Mouse (Mus musculus): ENCODE results near the gene Aftph. TPM values are rescaled to one million over a fixed set of nuclear protein-coding genes. Genes with fewer than 3 reads are reported as not detected.
A peak's percentile ranks its signal among the peaks of the same experiment; 100 is the strongest.

Gene Aftph
- total RNA-seq, 2 experiments from 2014 or later, result 77.2 to 77.3 TPM

DNA sequence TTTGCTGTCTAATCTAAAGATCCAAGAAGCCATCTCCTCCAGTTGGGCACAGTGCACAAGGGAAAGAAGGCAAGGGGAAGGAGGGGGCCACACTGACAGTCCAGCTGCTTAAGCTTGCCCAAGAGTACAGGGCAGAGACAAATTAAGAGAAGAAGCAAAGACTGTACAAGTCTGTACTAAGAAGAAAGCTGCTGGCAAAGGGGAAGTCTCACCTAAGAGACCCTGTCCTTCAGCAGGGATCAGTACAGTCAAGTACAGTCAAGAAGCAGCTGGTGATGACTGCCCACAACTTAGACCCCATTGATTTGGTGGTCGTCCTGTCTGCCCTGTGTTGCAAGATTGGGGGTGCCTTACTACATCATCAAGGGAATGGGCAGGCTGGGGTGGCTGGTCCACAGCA, 12.0 kb downstream of the Aftph start:
- DNase-seq (ENCODE audit: extremely low spot score in 1 of 2, low spot score in 1 of 2), result no peak

- no peak for DNase-seq (ENCODE audit: extremely low spot score in 1 of 2, low spot score in 1 of 2)
Observed at GRCm38 (mm10) chr11:20728044-20728443, 13.3 kb downstream of the Aftph start.

GRCm38 (mm10) chr11:20723572-20723971, 17.8 kb downstream of the Aftph start:
- no peak for DNase-seq (ENCODE audit: extremely low spot score in 1 of 2, low spot score in 1 of 2)

- no peak for DNase-seq (ENCODE audit: extremely low spot score in 1 of 2, low spot score in 1 of 2)
Observed at GRCm38 (mm10) chr11:20712068-20712671, 29.2 kb downstream of the Aftph start.

DNA sequence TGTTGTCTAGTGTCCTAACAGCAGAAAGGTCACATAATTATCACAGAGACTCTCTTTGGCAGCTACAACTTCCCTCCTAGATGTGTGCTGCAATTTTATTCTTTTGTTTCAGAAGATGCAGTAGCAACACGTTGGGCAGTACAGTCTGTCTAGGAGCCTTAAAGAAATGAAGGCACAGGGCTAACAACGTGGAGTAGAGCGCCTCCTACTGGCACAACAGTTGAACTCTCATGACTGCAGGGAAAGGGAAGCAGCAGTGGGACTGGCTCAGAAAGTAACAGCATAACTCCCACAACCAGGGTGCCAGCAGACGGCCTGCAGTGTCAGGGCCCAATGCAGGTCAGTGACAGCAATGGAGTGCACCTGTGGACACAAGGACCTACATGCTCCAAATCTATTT, 50.4 kb downstream of the Aftph start:
- peak; percentile 26 to 68 for DNase-seq (ENCODE audit: extremely low spot score in 1 of 2, low spot score in 1 of 2)

DNA sequence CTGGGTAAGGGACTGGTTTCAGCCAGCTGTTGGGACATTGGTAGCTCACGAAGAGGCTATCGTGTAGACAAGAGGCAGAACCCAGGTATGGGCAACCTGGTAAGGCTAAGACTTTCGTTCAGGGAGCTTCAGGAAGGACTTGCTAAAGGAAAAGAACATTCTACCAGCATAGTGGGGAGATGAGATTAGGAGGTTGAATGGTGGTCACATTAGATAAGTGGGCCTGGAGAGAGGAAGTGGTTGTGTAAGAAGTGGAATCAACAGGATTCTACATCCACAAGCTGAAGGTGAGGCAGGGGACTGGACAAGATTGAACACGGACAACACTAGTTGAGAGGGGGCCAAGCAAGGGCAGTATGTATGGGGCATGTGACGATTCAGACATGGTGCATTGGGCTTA, 59.7 kb downstream of the Aftph start:
- DNase-seq (ENCODE audit: extremely low spot score in 1 of 2, low spot score in 1 of 2), result no peak

DNA sequence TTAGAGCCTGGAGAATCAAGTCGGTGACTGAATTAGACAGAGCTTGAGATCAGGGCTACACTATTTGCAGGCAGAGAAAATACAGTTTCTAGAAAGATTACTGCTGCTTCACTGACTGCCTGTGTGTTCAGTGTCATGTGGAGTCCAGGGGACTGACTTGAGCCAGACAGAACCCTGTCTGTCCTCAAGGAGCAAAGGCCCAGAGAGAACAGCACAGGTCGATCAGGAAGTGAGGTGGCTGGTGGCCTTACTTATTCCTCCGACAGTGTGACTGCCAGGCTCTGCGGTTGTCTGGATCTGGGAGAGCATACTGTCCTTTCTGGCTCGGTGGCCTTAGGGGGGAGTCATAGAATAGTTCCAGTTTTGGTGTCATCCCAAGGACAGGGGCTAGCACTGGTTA, 60.6 kb downstream of the Aftph start:
- no peak for DNase-seq (ENCODE audit: extremely low spot score in 1 of 2, low spot score in 1 of 2)

- DNase-seq (ENCODE audit: extremely low spot score in 1 of 2, low spot score in 1 of 2), result no peak
Observed at GRCm38 (mm10) chr11:20679396-20679795, 62.0 kb downstream of the Aftph start.

DNA sequence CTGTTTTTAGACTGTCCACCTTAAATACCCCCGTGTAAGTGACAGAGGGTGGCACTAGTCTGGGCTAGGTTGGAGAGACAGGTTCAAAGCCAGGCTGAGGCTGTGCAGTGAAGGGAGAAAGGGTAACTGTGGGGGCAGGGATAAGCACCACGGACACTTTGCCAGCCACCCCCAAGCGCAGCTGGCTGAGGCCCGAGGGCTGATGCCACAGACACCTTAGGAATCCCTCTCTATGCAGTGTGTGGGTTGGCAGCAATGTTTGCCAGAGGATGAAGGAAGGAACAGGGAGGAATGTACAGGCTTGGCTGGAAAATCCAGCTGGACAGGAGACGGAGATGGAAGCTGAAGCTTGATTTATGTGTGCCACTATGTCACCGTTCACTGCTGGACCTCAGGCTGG, 68.9 kb downstream of the Aftph start:
- DNase-seq (ENCODE audit: extremely low spot score in 1 of 2, low spot score in 1 of 2), result no peak

GRCm38 (mm10) chr11:20671789-20672392, 69.5 kb downstream of the Aftph start:
- no peak for DNase-seq (ENCODE audit: extremely low spot score in 1 of 2, low spot score in 1 of 2)

DNA sequence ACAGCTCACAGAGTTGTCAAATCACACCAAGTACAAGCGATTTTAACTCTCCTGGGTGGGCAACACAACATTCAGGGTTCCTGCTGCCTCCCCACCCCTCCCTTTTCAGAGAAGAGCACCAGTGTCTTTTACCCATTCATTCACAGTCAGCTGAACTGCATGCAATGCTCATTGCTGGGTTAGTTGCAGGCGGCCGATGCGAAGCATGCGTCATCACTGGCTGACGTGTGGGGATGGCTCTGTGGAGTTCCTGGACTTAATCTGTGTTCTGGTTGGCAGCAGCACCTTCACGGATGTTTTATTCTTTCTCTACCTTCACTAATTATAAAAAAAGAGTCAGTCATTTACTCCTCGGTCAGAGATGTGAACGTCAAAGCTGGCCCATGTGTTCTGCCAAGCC, 76.5 kb downstream of the Aftph start:
- no peak for DNase-seq (ENCODE audit: extremely low spot score in 1 of 2, low spot score in 1 of 2)

DNA sequence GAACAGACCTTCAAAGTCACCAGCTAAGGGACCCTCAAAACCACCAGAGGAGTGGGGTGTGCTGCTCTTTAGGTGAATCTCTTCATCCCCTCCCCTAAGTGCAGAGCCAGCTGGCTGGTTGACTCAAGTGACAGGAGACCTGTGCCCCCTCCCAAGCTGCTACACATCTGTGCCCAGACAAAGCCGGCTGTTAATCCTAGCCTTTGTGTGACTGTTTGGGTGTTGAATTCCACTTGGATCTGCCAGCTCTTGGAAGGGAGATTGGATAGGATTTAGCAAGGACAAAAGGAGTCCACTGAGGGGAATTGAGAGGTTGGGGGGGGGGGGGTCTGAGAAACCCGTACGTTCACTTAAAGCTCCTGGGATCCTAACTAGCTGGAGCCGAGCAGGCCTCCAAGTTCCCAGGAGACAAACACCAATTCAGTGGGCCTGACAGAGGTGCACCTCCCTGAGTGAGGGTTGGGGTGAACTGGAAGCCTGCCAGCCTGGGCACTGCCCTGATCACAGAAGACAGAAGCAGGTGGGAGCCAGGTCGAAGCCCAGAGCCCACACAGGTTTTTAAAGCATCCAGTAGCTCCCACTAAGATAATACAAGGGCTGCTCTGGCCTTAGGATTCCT, 77.7 kb downstream of the Aftph start:
- DNase-seq (ENCODE audit: extremely low spot score in 1 of 2, low spot score in 1 of 2), result no peak

GRCm38 (mm10) chr11:20662811-20663210, 78.6 kb downstream of the Aftph start:
- DNase-seq (ENCODE audit: extremely low spot score in 1 of 2, low spot score in 1 of 2), result no peak

DNA sequence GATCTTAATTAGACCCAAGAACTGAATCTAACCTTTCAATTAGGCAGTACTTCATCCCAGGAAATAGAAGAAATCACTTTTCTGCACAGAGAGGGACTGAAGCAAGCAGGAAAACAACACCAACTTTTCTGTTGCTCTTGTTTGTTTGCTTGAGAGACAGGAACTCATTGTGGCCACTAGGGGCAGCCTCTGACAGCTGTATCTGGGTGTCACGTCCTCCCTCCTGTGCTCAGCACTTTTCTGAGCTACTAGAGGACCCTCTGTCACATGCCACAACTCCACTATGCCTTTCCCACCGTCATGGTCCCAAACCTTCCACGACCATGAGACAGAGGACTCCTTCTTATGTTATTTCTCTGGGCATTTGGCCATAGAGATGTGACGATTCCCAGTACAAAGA, 79.7 kb downstream of the Aftph start:
- DNase-seq (ENCODE audit: extremely low spot score in 1 of 2, low spot score in 1 of 2), result no peak

DNA sequence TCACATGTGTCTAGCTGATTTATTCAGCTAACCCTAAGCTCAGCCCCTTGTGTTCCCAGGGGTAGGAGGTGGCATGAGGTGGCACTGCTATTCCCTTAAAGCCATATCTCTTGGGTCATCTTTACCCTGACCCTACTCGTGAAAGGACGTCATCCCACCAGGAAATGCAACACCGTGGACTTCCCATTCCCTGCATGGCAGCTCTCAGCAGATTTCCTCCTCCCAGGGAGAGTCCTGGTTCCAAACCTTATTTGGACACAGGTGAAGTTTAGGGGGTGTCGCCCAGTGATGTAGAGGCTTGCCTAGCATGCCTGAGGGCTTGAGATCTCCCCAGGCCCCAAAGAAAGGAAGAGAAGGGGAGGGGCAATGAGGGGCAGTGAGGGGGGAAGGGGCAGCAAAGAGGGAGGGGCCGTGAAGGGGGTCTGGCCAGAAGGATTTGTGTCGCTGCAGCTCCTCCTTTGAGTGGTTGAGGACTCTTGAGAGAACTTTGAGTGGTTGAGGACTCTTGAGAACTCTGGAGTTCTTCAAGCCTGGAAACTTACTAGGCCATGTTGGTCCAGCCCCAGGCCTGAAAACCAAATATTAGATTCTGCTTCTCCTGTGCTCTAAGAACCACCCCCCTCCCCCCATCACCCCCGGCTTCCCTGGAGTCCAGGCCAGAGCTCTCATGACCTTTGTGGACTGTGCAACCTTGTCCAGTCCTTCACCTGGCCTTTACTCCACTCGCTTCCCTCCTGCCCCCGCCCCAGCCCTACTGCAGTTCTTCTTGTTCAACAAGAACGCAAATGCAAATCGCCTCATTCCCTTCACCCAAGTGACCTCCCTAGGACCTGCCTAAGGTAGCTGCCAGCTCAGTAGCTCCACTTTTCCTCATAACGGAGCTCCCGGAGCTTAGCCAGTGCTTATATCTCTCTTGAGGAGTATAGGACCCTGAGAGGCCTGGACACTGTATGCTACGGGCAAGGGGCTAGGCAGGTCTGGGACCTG, 81.0 kb downstream of the Aftph start:
- no peak for DNase-seq (ENCODE audit: extremely low spot score in 1 of 2, low spot score in 1 of 2)

DNA sequence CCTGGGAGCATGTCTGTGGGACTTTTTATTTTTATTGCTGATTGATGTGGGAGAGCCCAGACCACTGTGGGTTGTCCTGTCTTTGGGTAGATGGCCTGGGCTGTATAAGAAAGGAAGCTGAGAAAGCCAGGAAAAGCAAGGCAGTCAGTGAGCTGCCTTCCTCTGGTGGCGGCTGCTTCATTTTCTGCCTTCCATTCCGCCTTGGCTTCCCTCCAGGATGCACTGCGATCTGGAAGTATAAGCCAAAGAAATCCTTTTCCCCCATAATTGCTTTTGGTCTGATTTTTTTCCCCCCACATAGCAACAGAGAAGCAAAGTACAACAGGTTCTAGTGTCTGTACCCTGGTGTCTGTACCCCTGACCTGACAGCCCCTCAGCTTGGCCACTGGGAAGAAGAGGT, 82.3 kb downstream of the Aftph start:
- DNase-seq (ENCODE audit: extremely low spot score in 1 of 2, low spot score in 1 of 2), result peak in 1 of 2 experiments; percentile 56

DNA sequence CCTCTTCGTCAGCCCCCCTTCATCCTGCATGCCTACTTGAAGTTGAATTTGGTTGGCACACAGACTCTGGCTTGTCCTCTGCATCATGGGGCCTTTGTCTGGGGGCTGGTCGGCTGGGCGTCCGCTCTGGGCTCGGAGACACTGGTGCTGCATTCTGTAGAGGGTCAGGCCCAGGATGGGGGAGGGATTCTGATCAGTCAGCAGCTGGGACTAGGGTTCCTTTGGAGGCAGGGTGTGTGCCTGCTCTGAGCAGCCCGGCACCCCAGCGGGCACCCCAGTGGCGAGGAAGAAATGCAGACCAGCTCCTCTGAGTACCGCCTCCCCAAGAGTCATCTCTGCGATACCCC, 84.7 kb downstream of the Aftph start:
- DNase-seq (ENCODE audit: extremely low spot score in 1 of 2, low spot score in 1 of 2), result no peak

DNA sequence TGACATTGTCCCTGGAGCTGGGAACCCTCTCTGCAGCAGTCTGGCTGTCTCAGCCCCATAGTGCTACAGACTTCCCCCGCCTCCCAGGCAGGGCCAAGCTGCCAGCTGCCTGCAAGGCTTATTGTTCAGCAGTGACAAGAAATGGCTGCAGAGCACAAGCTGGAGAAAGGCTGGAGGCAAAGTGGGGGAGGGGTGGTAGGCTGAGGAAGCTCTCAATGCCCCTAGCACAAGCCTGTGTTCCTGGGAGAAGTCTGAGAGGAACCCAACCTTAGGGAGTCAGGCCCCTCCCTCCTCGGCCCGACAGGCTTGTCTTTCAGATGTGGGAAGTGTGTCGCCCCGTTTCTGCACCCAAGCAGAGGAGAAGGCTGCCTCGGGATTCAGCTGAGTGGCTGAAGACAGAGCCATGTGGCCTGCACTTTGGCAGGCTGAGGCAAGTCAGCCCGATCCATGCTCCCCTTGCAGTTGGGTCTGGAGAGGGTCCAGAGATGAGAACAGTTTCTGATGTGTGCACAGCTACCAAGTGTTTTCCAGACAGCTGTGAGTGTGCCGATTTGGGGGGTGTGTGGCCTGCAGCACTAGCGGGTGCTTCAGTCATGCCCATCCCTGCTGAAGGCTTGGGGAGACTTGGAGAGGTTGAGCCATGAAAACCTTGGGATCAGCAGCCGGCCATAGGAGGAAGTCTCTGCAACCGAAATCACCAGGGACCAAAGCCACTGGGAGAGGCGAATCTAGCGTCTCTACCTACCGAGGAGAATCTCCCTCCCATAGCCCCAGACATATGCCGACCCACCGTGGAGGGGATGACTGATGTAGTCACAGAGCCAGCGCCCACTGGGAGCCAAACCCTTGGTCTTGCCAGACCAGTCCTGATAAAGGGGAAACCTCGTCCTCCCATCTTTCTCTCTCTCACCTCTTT, 85.3 kb downstream of the Aftph start:
- peak; percentile 40 to 41 for DNase-seq (ENCODE audit: extremely low spot score in 1 of 2, low spot score in 1 of 2)

DNA sequence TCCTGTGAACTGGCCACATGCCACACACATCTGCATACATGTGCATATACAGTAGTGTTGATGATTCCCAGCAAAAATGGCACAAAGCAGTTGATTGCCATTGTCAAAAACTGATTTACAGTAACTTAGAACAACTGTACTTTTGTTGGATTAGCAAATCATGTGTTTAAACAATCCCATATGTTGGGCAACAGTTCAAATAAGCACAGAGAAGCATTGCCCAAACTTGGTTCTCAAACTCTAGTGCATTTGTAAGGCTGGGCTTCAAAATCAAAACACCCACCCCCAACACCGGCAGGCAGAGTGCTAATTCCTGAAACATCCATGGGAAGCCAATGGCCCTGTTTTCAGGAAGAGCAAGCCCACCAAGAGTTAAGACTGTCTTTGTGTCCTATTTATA, 90.2 kb downstream of the Aftph start:
- DNase-seq (ENCODE audit: extremely low spot score in 1 of 2, low spot score in 1 of 2), result no peak

DNA sequence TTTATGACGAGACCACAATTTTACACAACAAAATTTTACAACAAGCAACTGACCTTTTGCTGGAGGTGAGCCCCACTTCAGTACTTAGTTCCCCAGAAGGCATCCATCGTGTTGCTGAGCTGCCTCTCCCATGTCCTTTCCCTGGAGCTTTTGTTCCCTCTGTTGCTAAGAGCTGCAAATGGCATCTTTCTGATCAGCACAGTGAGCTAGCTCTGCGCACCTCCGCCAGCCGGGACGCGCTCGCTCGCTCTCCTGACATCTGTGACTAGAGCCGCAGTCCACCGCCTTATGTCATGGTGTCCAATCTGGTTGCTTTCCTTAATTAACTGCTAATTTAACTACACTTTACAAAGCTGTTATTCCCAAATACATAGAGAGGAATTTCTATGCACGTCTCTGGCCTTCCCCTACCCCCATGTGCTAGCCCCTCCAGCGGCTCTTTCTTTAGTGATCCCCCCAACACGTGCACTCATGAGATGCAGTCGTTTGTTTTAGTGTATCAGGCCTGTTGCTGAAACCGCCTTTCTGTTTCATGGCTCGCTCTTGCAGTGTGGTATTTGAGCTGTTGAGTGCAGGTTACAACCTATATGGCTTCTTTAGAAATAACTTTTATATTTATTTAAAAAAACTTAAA, 91.3 kb downstream of the Aftph start:
- DNase-seq (ENCODE audit: extremely low spot score in 1 of 2, low spot score in 1 of 2), result no peak

All from layer of hippocampus, postnatal 25 days (tissue).